Mouse (Mus musculus) heart, postnatal 0 days (tissue): Measurements from ENCODE around the gene Mrpl45. TPM values are rescaled to one million over a fixed set of nuclear protein-coding genes. Genes with fewer than 3 reads are reported as not detected.

Experiments
- ATAC-seq: fragments of 200-750 bp; cut with Nextera tagmentation; 2 replicates; pipeline ENCODE4 v1.8.0; 2017; ENCODE audit warnings: low read depth, moderate number of reproducible peaks, moderate library complexity; ENCODE audit not compliant: insufficient read depth
- DNase-seq: peaks from one replicate; pipeline ENCODE4 v3.0.0-alpha.2; 2016; ENCODE audit warnings: low spot score
- H3K27ac ChIP-seq: fragments of 300-500 bp; sonication (generic); 2 replicates; pipeline ENCODE4 v1.5.1; 2014; ENCODE audit warnings: low read depth, mild to moderate bottlenecking
- H3K27me3 ChIP-seq: fragments of 300-500 bp; sonication (generic); 2 replicates; pipeline ENCODE4 v1.6.1; 2014; ENCODE audit warnings: low read length, mixed read lengths; ENCODE audit not compliant: control insufficient read depth, insufficient read depth
- H3K36me3 ChIP-seq: fragments of 300-500 bp; sonication (generic); replicated peaks from 2 replicates; pipeline ENCODE4 v1.6.1; 2014; ENCODE audit warnings: low read length, mixed read lengths; ENCODE audit not compliant: control insufficient read depth, insufficient read depth
- H3K4me1 ChIP-seq: fragments of 300-500 bp; sonication (generic); 2 replicates; pipeline ENCODE4 v1.6.1; 2014; ENCODE audit warnings: antibody characterized with exemption; ENCODE audit not compliant: control insufficient read depth, insufficient read depth
- H3K4me2 ChIP-seq: fragments of 300-500 bp; sonication (generic); 2 replicates; pipeline ENCODE4 v1.6.1; 2014; ENCODE audit warnings: low read depth, mild to moderate bottlenecking, low read length, moderate library complexity
- H3K4me3 ChIP-seq: fragments of 300-500 bp; sonication (generic); 2 replicates; pipeline ENCODE4 v1.5.1; 2014; ENCODE audit warnings: low read depth, low read length
- H3K9ac ChIP-seq: fragments of 300-500 bp; sonication (generic); replicated peaks from 2 replicates; pipeline ENCODE4 v1.6.1; 2014; ENCODE audit warnings: low read depth, low read length, mixed read lengths
- H3K9me3 ChIP-seq: fragments of 300-500 bp; sonication (generic); replicated peaks from 2 replicates; pipeline ENCODE4 v1.6.1; 2016; ENCODE audit warnings: low read length; ENCODE audit not compliant: control insufficient read depth
- CTCF ChIP-seq: IDR thresholded peaks from 2 replicates; pipeline ENCODE4 v1.5.1; 2016; ENCODE audit warnings: antibody characterized with exemption, control low read depth, low read depth
- EP300 ChIP-seq: IDR thresholded peaks from 2 replicates; pipeline ENCODE4 v1.6.1; 2016; ENCODE audit warnings: antibody characterized with exemption, low read depth
- whole genome bisulfite sequencing: fragments of 180-500 bp; shearing (Covaris S2); extraction: QIAGEN DNeasy Blood & Tissue Kit; methylation state at CpG from one replicate; pipeline ENCODE4 v1.1.7; 2014; 5-methylcytosine and 5-hydroxymethylcytosine counted together
- polyA plus RNA-seq: library from polyadenylated mRNA; unstranded; fragments of >200 nt; fragmentation: Nextera tagmentation; extraction: Ambion mirVana; gene quantifications from 2 replicates; pipeline ENCODE4 v1.2.1, GENCODE M21; 2015
- total RNA-seq: library from RNA; depleted of rRNA; stranded (reverse); fragments of >200 nt; gene quantifications from 2 replicates; pipeline ENCODE4 v1.2.3, GENCODE M21; 2014; ENCODE audit warnings: low replicate concordance

Mrpl45 gene
- total and polyA plus RNA-seq, 2 experiments from 2014 or later = 41.8 to 64.6 TPM

- TF ChIP-seq CTCF = no peak
- no peak for TF ChIP-seq EP300
- 82% methylated on average over 2 of the region's 2 CpGs for WGBS
- no peak overlapping the region for H3K27ac ChIP-seq
- H3K9ac ChIP-seq = no peak overlapping the region
- ATAC-seq = no peak
- no peaks in the 10 kb centered on the region for H3K36me3 ChIP-seq
- no peak overlapping the region for H3K4me2 ChIP-seq
- no peak overlapping the region for H3K4me3 ChIP-seq
- no peaks in the 10 kb centered on the region for H3K27me3 ChIP-seq
- peaks cover 4% of the 10 kb centered on the region; the same call in 1 of the 2 replicates for H3K4me1 ChIP-seq
- DNase-seq = no peak
- no peaks in the 10 kb centered on the region for H3K9me3 ChIP-seq
These were observed 40.2 kb upstream of the Mrpl45 start for GRCm38 (mm10) chr11:97275349-97275748.

GRCm38 (mm10) chr11:97276019-97276418 is 39.5 kb upstream of the Mrpl45 start:
- Histone ChIP-seq H3K4me3 (no peak overlapping the region), H3K36me3 (no peaks in the 10 kb centered on the region), H3K9ac (no peak overlapping the region), H3K4me1 (peaks cover 4% of the 10 kb centered on the region; the same call in 1 of the 2 replicates), H3K27ac (no peak overlapping the region), H3K4me2 (no peak overlapping the region), H3K27me3 (no peaks in the 10 kb centered on the region), H3K9me3 (no peaks in the 10 kb centered on the region)
- no peak for DNase-seq
- no peak for ATAC-seq
- 46% methylated on average over 1 of the region's 1 CpGs for WGBS
- TF ChIP-seq CTCF (no peak), EP300 (no peak)

- peaks cover 4% of the 10 kb centered on the region; the same call in 1 of the 2 replicates for H3K4me1 ChIP-seq
- ATAC-seq = no peak
- H3K27ac ChIP-seq = no peak overlapping the region
- no peaks in the 10 kb centered on the region for H3K27me3 ChIP-seq
- 49% methylated on average over 5 of the region's 5 CpGs for WGBS
- no peak overlapping the region for H3K9ac ChIP-seq
- H3K4me2 ChIP-seq = no peak overlapping the region
- no peak for TF ChIP-seq EP300
- no peak for TF ChIP-seq CTCF
- no peak for DNase-seq
- no peaks in the 10 kb centered on the region for H3K36me3 ChIP-seq
- no peaks in the 10 kb centered on the region for H3K9me3 ChIP-seq
- H3K4me3 ChIP-seq = no peak overlapping the region
These were observed 38.4 kb upstream of the Mrpl45 start for GRCm38 (mm10) chr11:97277166-97277565.

GRCm38 (mm10) chr11:97278456-97278855 is 37.1 kb upstream of the Mrpl45 start:
- peak overlapping the region; percentile 95 for H3K27ac ChIP-seq
- no peaks in the 10 kb centered on the region for H3K27me3 ChIP-seq
- H3K4me2 ChIP-seq = peak overlapping the region; percentile 79
- H3K9ac ChIP-seq = no peak overlapping the region; the same call in 1 of the 2 replicates
- peak overlapping the region; percentile 83 for H3K4me3 ChIP-seq
- H3K4me1 ChIP-seq = peaks cover 4% of the 10 kb centered on the region; the same call in 1 of the 2 replicates
- H3K36me3 ChIP-seq = no peaks in the 10 kb centered on the region
- TF ChIP-seq CTCF (no peak), EP300 (no peak)
- H3K9me3 ChIP-seq = no peaks in the 10 kb centered on the region
- 69% methylated on average over 6 of the region's 6 CpGs for WGBS
- no peak for ATAC-seq
- no peak for DNase-seq

- peak overlapping the region; percentile 83 for H3K4me3 ChIP-seq
- ATAC-seq (no peak), DNase-seq (no peak)
- H3K36me3 ChIP-seq = no peaks in the 10 kb centered on the region
- peaks cover 4% of the 10 kb centered on the region; the same call in 1 of the 2 replicates for H3K4me1 ChIP-seq
- no peaks in the 10 kb centered on the region for H3K27me3 ChIP-seq
- WGBS = 13% methylated on average over 11 of the region's 11 CpGs
- H3K9me3 ChIP-seq = no peaks in the 10 kb centered on the region
- TF ChIP-seq EP300 (no peak), CTCF (no peak)
- peak overlapping the region; percentile 79 for H3K4me2 ChIP-seq
- H3K9ac ChIP-seq = peak overlapping the region; percentile 95
- H3K27ac ChIP-seq = peak overlapping the region; percentile 95
These were observed 36.5 kb upstream of the Mrpl45 start for GRCm38 (mm10) chr11:97279040-97279404.
